Mouse (Mus musculus) bone marrow macrophage, adult 2 months (primary cell): ENCODE results near the gene Usf3.
A peak's percentile ranks its signal among the peaks of the same experiment; 100 is the strongest.

Experiments
- CTCF ChIP-seq: IDR thresholded peaks from 2 replicates; pipeline ENCODE4 v1.5.1; 2012; ENCODE audit warnings: low read depth, mild to moderate bottlenecking, low read length, moderate library complexity
- POLR2A ChIP-seq: IDR thresholded peaks from 2 replicates; pipeline ENCODE4 v1.6.1; 2012; ENCODE audit warnings: mild to moderate bottlenecking, low read depth, low read length, borderline replicate concordance

DNA sequence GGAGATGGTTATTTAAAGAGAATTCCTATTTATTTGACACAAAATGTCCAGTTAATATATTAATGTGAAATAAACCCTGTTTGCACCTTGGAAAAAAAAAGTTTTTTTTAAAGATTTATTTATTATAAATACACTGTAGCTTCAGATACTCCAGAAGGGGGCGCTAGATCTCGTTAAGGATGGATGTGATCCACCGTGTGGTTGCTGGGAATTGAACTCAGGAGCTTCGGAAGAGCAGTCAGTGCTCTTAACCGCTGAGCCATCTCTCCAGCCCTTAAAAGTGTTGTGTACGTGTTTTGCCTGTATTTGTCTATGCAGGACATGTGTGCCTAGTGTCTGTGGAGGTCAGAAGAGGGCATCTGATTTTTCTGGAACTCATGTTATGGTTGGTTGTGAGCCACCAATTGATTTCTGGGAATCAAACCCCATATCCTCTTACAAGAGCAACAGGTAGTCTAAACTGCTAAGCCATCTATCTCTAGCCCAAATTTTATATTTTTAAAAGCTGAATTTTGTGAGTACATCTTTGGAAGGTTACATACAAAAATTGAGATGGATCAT, 18.5 kb upstream of the Usf3 start:
- TF ChIP-seq CTCF, result peak; percentile 61
- TF ChIP-seq POLR2A, result no peak
